Mouse (Mus musculus): ENCODE measurements around the gene Abca4.

The Abca4 gene

DNA sequence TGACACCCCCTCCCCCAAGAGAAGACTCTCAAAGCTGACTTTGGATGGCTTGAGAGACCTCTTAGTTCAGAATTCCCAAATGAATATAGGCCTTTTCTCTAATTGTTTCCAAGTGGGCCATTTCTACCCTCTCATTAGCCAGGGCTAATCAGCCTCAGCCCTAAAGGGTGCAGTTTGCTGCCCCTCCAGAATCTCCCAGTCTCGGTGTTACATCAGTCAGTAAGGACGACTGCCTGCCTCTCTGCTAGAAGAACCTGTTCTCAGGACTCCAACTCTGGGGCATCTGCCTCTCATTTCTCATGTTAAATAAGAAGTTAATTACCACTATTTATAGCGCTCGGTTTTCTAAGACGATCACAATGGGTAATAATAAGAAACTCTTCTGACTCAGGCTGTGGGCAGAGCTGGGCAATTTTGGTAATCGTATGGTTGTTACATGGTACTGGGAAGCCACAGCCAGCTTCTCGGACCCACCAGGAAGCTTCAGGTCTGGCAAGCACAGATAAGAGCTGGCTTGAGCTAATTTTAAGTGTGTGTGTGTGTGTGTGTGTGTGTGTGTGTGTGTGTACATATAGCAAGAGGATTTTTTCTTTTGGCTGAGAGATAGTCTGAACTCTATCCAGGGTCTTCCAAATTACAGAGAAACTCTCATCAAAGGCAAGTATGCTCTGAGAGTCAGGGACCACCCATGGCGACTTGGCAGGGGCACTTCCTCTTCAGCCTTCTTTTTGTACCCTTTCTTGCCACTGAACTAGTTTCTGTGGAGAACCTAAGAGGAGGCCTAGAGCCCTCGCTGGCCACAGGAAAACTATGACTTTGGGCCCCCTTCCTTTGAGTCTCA lies 67.1 kb downstream of the Abca4 start:
- DNase-seq = no peak

DNA sequence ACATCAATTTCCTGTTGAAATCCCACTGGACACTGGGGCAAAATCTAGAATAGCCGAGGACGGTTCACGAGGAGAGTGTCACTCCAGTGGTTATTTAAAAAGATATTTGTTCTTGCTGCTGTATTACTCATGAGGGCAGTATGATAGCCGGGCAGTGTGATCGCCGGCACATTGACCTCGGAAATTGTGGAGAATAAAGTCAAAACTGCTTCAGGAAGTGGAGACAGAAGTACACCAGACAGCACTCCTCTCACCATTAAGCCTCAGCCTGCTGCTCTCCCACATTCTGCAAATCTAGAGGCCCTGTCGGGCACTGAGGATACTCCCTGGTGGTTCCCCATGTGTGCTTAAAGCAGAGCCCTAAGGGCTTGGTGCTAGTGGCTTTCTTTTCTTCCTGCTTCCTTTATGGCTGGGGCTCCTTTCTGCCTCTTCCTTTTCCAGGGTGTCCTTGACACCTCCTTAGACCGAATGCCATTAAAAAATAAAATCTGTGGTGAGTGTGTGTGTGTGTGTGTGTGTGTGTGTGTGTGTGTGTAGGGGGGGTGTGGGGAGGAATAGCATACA lies 74.5 kb downstream of the Abca4 start:
- DNase-seq = no peak

- DNase-seq = peak in 1 of 2 experiments; percentile 39
Measured at GRCm38 (mm10) chr3:122119733-122120132, 75.5 kb downstream of the Abca4 start.

GRCm38 (mm10) chr3:122120217-122120616 lies 76.0 kb downstream of the Abca4 start:
- DNase-seq = peak in 1 of 2 experiments; percentile 47

DNA sequence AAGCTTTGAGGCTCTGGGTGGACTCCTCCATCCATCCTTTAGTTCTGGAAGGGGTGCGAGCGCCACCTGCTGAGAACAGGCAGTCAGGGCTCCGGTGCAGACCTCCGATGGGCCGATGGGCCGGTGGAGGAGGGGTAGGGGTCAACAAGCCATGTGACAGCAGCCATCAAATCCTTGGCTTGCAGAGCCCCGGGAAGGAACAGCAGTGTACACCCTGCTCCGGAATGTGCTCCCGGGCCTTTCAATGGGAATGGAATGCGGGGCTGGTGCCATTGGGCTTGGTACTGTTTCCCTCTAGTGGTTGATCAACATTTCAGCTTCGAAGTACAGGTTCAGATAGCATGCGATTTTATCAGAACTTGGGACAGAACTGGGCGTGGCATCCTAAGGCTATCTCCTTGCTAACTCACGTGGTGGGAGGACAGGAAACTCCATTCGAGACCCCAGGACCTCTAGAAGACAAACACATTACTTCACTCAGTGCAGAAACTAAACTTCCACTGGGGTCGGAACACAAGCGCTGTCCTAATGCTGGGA lies 78.0 kb downstream of the Abca4 start:
- DNase-seq = peak; percentile 99

GRCm38 (mm10) chr3:122122838-122123237 lies 78.6 kb downstream of the Abca4 start:
- DNase-seq = no peak

GRCm38 (mm10) chr3:122128999-122129493 lies 84.8 kb downstream of the Abca4 start:
- peak in 1 of 2 experiments; percentile 19 for DNase-seq

GRCm38 (mm10) chr3:122130771-122131170 lies 86.5 kb downstream of the Abca4 start:
- peak; percentile 28 to 44 for DNase-seq

DNA sequence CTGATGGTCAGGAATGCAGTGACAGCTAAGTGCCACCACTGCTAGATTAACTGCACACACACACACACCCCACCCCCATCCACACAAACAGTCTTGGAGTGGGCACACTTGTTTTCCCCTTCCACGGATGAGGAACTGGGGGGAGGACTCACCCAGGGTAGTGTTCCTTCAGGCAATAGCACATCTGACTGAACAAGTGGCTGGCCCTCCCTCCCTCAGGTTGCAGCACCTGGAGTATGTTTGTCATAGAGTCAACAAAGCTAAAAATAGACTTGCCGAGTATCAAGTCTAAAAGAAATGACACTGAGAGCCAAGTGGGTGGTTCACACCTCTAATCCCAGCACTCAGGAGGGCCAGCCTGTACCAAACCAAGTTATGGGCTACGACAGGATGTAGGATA lies 87.4 kb downstream of the Abca4 start:
- DNase-seq = peak; percentile 41 to 57

DNA sequence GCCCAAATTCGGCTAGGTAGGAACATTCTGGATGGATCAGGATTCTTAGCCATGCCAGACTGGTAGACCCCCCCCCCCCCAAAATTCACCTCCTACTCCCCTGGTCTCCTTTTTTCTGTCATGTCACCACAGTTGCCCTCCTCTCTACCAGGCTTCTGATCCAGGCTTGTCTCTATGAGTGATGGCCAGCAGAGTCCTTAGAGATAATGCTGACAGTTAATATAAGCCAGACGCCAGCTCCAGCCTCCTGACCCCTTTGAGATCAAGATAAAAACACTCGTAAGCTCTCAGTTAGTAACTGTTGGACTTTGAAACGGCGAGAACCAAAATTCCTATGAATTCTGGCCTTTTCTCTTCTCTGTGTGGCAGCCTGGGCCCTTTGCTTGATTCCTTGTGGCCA lies 89.0 kb downstream of the Abca4 start:
- DNase-seq = no peak

DNA sequence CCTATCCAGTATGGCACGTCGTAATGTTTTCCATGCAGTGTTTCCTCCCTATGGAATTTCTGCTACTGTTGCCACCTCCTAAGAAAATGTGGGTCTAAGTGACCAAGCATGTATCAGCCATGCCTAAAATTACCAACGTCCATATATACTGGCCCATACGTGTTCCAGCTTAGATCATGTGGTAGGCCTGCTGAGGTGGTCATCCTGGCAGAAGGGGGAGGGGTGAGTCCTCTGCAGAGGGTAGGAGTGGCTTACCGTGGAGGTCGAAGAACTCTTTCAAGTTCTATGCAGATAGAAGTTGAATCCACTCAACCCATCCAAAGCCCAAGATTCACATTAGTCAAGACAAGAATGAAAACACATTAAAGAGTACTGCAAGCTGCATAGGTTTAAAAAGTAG lies 89.6 kb downstream of the Abca4 start:
- DNase-seq = no peak

DNA sequence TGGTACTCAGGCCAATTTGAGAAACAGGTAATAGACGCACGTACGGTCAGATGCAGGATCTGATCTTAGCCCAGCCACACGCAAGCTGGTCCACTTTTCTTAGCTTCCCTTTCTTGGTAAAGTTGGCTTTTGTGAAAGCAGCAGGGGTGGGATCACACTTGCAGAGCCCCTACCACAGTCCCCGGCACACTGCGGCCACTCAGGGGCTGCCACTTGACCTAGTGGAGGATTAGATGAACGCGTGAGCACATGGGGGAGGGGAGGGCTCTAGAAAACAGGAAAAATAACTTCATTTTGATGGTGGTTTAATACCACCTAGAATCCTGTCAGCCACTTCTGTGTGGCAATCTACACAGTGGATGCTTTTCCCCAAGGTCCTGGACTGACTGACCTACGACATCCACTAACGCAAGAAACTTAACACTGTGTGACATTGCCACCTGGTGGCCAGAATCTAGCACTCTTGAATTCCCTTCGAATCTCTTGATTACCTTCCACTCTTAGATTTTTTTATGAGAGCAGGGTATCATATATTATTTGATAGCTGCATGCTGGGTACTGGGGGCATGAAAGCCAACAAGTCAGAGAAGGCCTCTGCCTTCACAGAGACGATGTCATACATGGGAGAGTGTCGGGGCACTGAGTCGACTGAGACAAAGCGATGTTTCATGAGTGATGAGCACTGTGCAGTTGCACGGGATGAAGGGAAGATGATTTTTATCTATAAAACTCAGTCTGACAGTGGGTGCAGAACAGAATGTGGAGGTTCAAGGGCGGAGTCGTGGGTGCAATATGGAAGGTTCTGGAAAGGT lies 96.6 kb downstream of the Abca4 start:
- DNase-seq = peak; percentile 81 to 85

GRCm38 (mm10) chr3:122142256-122142922 lies 98.1 kb downstream of the Abca4 start:
- no peak for DNase-seq

DNA sequence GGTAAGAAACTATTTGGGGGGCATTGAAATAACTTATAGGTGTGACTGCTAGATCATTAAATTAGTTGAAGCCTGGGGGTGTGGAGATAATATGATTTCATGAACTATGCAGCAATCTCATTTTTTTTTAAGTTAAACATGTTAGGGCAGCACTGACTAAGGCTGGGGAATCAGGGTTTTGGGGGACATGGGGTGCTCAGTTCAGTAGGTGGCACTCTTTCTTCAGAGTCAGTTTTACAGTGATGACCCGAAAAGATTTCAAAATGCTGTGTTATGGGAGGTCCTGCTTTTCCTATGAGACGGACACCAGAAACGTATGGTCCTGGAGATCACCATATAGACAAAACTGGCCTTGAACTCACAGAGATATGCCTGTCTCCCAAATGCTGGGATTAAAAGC lies 99.2 kb downstream of the Abca4 start:
- DNase-seq = no peak

- no peak for DNase-seq
Measured at GRCm38 (mm10) chr3:122145430-122145829, 101.2 kb downstream of the Abca4 start.

DNA sequence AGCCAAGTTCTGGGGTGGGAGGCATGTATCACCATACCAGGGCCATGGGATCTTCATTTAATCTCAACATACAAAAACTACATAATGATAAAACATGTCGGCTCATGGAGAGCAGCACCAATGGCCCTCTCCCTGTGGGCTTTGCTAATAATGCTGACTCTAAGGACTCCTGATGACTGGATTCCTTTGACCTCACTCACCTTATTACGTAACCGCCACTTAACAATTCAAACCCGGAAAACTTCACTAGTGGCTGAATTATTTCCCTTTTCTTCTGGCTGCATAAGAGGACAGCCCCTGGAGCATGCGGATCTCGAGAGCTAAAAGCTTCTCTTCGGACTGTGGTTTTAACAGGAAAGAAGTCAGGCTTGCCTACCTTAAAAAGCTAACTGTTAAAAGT lies 106.6 kb downstream of the Abca4 start:
- DNase-seq = no peak

GRCm38 (mm10) chr3:122152431-122152830 lies 108.2 kb downstream of the Abca4 start:
- DNase-seq = no peak

DNA sequence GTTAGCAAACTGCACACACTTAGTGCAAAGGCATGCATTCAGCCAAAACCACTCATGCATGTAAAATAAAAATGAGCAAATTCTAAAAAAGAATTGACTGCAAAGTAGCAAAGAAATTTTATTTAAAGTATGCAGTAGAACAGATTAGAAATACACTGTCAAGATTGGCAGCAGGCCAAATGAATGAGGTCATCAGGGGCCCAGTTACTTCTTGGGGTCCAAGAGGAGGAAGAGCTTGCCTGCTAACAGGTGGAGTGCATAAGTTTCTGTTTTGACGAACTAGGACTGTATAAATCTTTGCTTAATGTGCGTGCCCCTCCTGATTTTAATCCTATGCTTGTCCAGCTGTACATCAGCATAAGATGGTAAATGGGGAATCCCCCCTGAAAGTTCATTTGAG lies 109.8 kb downstream of the Abca4 start:
- DNase-seq = peak in 1 of 2 experiments; percentile 33

GRCm38 (mm10) chr3:122159447-122159846 lies 115.2 kb downstream of the Abca4 start:
- DNase-seq = no peak

- peak; percentile 86 to 89 for DNase-seq
Measured at GRCm38 (mm10) chr3:122169616-122170178, 125.5 kb downstream of the Abca4 start.

- DNase-seq = no peak
Measured at GRCm38 (mm10) chr3:122170621-122171309, 126.5 kb downstream of the Abca4 start.
